Mouse (Mus musculus): ENCODE results near the gene Camta2. TPM values are rescaled to one million over a fixed set of nuclear protein-coding genes. Genes with fewer than 3 reads are reported as not detected.

Gene Camta2
- polyA plus RNA-seq, 1 experiment from 2014 or later = 13.9 TPM

DNA sequence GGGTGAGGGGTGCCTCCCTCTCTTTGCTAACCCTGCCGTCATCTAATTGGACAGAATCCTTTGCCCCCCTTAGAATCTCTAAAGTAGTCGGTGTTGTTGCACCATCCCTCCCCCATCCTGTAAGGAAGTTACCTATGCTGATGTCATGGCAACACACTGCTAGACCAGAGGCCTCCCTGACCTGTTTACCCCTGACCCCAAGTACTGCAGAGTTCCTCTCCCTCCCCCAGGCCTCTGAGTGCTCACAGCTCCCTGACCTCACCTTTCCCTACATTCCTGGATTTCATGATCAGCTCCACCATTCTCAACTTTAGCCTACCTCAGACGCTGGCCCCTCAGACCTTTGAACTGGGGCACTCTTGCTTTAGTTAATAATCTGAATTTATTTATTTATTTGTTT lies 18.2 kb upstream of the Camta2 start:
- Histone ChIP-seq H3K4me1 (peaks cover 18% of the 10 kb centered on the region), H3K27me3 (no peaks in the 10 kb centered on the region), H3K27ac (no peak overlapping the region), H3K4me2 (no peak overlapping the region), H3K36me3 (ENCODE audit: poor library complexity, severe bottlenecking) (peaks cover 79% of the 10 kb centered on the region), H3K9ac (no peak overlapping the region), H3K4me3 (no peak overlapping the region), H3K9me3 (replicated peaks) (no peaks in the 10 kb centered on the region)
- 85% methylated on average over 3 of the region's 3 CpGs for WGBS
- no peak for ATAC-seq

DNA sequence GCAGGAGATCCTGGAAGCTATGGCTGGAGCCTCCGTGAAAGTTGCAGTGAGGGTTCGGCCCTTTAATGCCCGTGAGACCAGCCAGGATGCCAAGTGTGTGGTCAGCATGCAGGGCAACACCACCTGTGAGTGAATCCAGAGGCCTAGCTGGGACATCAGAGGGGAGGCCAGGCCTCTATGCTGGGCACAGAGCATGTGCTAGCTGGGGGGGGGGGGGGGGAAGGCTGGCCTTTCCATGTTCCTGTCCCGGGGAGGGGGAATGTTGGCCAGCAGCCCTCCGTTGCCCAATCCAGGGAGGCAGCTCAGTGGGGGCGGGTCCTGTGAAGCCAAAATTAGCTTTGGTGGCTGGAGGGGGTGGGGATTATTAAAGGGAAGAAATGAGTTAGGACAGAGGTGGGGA lies 14.9 kb upstream of the Camta2 start:
- Histone ChIP-seq H3K27ac (no peak overlapping the region), H3K36me3 (ENCODE audit: poor library complexity, severe bottlenecking) (peaks cover 47% of the 10 kb centered on the region), H3K9me3 (replicated peaks) (no peaks in the 10 kb centered on the region), H3K27me3 (no peaks in the 10 kb centered on the region), H3K4me3 (no peak overlapping the region), H3K9ac (peak overlapping the region; percentile 52), H3K4me2 (peak overlapping the region; percentile 91; the same call in 1 of the 2 replicates), H3K4me1 (peaks cover 22% of the 10 kb centered on the region)
- ATAC-seq = no peak
- WGBS = 80% methylated on average over 6 of the region's 6 CpGs

DNA sequence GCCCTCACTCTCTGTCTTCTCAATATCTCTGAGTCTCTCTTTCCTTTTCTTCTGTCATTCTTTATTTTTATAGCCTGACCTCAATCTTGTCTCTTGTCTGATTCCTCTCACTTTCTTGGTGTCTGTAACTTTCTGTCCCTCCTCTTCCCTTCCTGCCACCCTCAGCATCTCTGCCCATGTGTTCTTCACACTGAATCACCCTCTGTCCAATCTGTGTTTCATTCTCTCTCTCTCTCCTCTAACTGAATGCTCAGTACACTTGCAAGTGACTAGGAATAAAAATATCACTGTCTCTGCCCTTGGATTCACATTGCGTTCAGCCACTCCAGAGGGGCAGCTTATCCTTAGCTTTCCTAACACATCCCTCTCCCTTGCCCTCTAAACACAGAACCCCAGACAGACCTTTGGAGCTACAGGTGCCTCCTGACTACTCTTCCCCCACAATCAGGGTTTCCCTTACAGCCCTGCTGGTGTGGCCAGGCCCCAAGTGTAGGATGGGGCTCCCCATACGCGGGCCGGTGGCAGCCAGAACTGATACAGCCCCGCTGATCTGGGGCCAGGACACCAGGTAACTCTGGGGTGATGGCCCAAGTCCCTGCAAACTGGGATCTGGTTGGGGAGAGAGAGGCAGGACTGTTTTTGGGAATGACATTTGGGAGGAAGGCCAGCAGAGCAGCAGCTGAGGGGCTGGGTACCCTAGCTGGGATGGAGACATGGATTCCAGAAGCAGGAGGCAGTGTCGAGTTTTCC lies 14.3 kb upstream of the Camta2 start:
- Histone ChIP-seq H3K27ac (no peak overlapping the region), H3K36me3 (ENCODE audit: poor library complexity, severe bottlenecking) (peaks cover 41% of the 10 kb centered on the region), H3K4me2 (peak overlapping the region; percentile 91), H3K4me3 (no peak overlapping the region), H3K27me3 (no peaks in the 10 kb centered on the region), H3K9ac (peak overlapping the region; percentile 52), H3K9me3 (replicated peaks) (no peaks in the 10 kb centered on the region), H3K4me1 (peaks cover 22% of the 10 kb centered on the region)
- 80% methylated on average over 6 of the region's 6 CpGs for WGBS
- ATAC-seq = no peak

DNA sequence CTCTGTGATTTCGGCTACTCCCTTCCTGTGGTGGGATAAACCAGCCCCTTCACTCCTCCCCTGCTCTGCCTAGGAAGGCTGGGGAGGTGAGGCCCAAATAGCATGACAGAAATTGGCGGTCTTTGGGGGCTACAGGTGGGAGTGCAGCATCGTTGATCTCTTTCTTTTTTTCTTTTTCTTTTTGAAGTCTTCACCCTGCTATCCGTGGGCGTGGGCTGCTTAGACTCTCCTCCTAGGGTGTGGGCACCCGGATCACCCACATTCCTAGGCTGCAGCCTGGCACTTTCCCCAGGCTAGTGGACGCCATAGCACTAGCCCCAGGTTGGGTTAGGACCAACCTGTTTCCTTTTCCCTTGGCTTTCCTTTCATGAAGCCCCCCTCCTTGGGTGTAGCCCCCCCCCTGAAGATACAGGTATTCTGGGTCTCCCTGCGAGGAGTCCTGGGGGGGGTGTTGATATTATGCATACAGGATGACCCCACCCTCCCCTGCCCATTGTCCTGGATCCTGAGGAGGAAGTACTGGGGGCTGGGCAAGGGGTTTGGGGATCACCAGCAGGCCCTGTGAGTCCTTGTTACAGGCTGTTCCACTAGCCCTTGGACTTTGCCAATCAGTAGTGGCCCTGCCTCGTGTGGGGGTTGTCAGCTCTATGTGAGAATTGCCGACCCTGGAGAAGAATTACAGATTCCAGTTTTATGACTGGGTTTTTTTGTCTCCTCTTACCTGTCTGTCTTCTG lies 13.5 kb upstream of the Camta2 start:
- H3K9me3 ChIP-seq (replicated peaks) = no peaks in the 10 kb centered on the region
- peak overlapping the region; percentile 93 for H3K4me3 ChIP-seq
- peak overlapping the region; percentile 90 for H3K9ac ChIP-seq
- H3K36me3 ChIP-seq (ENCODE audit: poor library complexity, severe bottlenecking) = peaks cover 33% of the 10 kb centered on the region
- H3K4me2 ChIP-seq = peak overlapping the region; percentile 91
- H3K4me1 ChIP-seq = peaks cover 22% of the 10 kb centered on the region
- ATAC-seq = no peak
- WGBS = 15% methylated on average over 10 of the region's 10 CpGs
- H3K27me3 ChIP-seq = no peaks in the 10 kb centered on the region
- H3K27ac ChIP-seq = no peak overlapping the region

DNA sequence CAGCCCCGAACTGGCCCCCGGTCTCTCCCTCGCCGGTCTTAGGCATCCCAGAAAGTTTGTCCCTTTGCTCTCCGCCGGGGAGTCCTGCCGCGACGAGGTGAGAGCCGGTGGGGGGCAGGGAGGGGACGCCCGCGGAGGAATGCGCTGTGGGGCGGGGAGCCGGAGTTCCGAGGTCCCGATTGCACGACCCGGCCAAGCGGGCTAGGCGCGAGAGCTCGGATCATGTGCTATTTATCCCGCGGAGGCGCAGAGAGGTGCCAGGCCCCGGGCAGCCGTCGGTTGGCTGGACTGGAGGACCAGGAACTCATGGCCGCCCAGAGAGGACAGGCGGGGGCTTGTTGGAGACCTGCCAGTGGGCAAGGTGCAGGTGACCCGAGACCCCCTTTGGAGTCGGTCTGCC lies 12.7 kb upstream of the Camta2 start:
- peaks cover 25% of the 10 kb centered on the region for H3K36me3 ChIP-seq (ENCODE audit: poor library complexity, severe bottlenecking)
- ATAC-seq = peak; percentile 19; the same call in 1 of the 2 replicates
- H3K9ac ChIP-seq = peak overlapping the region; percentile 90
- H3K27me3 ChIP-seq = no peaks in the 10 kb centered on the region
- H3K4me1 ChIP-seq = peaks cover 22% of the 10 kb centered on the region
- H3K4me2 ChIP-seq = peak overlapping the region; percentile 91
- no peaks in the 10 kb centered on the region for H3K9me3 ChIP-seq (replicated peaks)
- H3K4me3 ChIP-seq = peak overlapping the region; percentile 93
- H3K27ac ChIP-seq = peak overlapping the region; percentile 69
- WGBS = 1% methylated on average over 34 of the region's 34 CpGs

DNA sequence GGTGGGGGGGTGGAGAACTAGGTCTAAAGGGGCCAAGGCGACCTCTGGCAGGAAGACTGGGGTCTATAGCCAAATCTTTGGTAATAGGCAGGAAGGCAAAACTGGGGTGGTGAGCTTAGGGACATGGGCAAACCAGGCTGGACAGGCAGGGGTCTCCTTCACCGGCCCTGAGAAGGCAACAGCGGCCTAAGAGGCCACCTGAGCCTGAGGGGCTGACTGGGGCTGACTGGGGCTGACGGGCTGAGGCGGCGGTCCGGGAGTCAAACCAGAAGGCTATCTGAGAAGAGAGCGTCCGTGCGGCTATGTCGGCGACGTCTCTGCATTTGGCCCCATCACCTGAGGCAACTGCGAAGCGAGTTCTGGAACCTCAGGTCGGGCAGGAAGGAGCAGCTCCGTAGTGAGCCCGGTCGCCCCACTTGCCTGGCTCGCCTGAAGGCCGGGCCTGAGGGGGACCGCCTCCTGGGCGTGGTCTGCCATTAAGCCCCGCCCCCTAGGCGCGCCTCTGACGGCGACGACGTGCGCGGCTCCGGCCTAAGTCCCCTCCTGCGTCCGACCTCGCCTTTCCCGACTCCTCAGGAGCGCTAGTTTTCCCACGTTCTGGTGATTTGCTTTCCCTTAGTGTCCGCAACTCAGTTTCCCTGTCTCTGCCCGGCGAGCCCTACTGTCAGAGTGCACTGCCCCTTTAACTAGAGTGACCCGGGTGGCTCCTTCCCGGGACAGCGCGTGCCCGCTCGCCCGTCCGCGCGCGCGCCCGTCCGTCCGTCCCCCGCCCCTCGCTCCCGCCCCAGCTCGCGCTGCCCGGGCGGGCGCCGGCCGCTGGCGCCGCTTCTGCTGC lies 12.0 kb upstream of the Camta2 start, which contains the start of the genes Inca1 and Kif1c:
Gene Inca1, minus strand, starts transcription at position 434 of the 835 bp plus-strand sequence.
Gene Kif1c, plus strand, starts transcription at position 827 of the 835 bp plus-strand sequence.
- H3K4me3 ChIP-seq = peak within 1 kb of the TSS; percentile 93
- peak within 1 kb of the TSS; percentile 69 for H3K27ac ChIP-seq
- no peaks in the 10 kb centered on the region for H3K27me3 ChIP-seq
- H3K36me3 ChIP-seq (ENCODE audit: poor library complexity, severe bottlenecking) = peaks cover 19% of the 10 kb centered on the region
- H3K9ac ChIP-seq = peak within 1 kb of the TSS; percentile 90
- peaks cover 22% of the 10 kb centered on the region for H3K4me1 ChIP-seq
- 1% methylated on average over 67 of the region's 69 CpGs for WGBS
- H3K9me3 ChIP-seq (replicated peaks) = no peaks in the 10 kb centered on the region
- ATAC-seq = peak; percentile 97
- peak within 1 kb of the TSS; percentile 91 for H3K4me2 ChIP-seq

DNA sequence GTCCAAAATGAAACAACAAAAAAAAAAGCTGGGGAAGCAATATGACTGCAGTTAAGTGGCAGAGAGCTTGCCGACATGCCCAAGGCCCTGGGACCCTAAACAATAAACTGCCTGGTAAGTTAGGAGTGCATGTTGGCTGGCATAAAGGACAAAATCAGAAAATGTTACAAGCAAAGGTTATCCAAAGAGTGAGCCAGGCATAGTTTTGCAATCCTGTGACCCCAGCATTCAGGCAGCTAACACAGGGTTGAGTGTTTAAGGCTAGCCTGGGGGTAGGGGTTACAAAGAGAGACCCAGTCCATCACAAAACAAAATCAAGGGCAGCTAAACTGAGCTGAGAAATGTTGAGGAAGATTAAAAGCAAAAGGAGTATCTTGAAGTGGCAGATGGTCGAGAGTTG lies 11.1 kb upstream of the Camta2 start:
- Histone ChIP-seq H3K36me3 (ENCODE audit: poor library complexity, severe bottlenecking) (peaks cover 10% of the 10 kb centered on the region; the same call in 1 of the 2 replicates), H3K4me1 (peaks cover 22% of the 10 kb centered on the region), H3K4me3 (no peak overlapping the region), H3K27me3 (no peaks in the 10 kb centered on the region), H3K9me3 (replicated peaks) (no peaks in the 10 kb centered on the region), H3K9ac (no peak overlapping the region), H3K27ac (no peak overlapping the region), H3K4me2 (no peak overlapping the region)
- no peak for ATAC-seq
- 69% methylated on average over 2 of the region's 2 CpGs for WGBS

DNA sequence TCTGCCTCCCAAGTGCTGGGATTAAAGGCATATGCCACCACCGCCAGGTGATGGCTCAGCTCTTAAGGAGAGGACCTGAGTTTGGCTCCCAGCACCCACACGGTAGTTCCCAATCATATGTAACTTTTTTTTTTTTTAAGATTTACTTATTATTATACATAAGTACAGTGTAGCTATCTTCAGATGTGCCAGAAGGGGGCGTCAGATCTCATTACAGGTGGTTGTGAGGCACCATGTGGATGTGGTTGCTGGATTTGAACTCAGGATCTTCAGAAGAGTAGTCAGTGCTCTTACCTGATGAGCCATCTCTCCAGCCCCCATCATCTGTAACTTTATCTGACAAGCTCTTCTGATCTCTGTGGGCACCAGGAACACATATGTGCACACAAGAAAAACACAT lies 9.5 kb upstream of the Camta2 start:
- Histone ChIP-seq H3K36me3 (ENCODE audit: poor library complexity, severe bottlenecking) (no peaks in the 10 kb centered on the region), H3K4me3 (no peak overlapping the region), H3K27me3 (no peaks in the 10 kb centered on the region), H3K9me3 (replicated peaks) (no peaks in the 10 kb centered on the region), H3K9ac (no peak overlapping the region), H3K4me2 (no peak overlapping the region), H3K27ac (no peak overlapping the region), H3K4me1 (peaks cover 17% of the 10 kb centered on the region)
- no peak for ATAC-seq
- 74% methylated on average over 3 of the region's 3 CpGs for WGBS

DNA sequence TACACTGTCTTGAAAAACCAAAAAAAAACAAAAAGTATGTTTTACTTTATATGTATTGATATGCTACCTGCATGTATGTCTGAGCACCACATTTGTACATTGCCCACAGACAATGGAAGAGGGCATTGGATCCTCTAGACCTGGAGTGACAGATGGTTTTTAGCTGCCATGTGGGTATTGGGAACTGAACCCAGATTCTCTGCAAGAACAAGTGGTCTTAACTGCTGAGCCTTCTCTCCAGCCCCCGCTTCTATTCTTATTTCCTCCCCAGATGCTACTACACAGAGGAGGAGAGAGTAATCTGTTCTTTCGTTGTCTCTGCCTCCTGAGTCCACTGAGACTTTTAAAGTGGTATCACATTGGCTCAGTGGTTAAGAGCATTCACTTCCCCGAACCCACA lies 5.6 kb upstream of the Camta2 start:
- no peaks in the 10 kb centered on the region for H3K36me3 ChIP-seq (ENCODE audit: poor library complexity, severe bottlenecking)
- H3K4me2 ChIP-seq = no peak overlapping the region
- no peak overlapping the region for H3K9ac ChIP-seq
- no peaks in the 10 kb centered on the region for H3K9me3 ChIP-seq (replicated peaks)
- H3K27me3 ChIP-seq = no peaks in the 10 kb centered on the region
- peaks cover 5% of the 10 kb centered on the region for H3K4me1 ChIP-seq
- no peak for ATAC-seq
- no peak overlapping the region for H3K4me3 ChIP-seq
- H3K27ac ChIP-seq = no peak overlapping the region
- 69% methylated on average over 3 of the region's 3 CpGs for WGBS

DNA sequence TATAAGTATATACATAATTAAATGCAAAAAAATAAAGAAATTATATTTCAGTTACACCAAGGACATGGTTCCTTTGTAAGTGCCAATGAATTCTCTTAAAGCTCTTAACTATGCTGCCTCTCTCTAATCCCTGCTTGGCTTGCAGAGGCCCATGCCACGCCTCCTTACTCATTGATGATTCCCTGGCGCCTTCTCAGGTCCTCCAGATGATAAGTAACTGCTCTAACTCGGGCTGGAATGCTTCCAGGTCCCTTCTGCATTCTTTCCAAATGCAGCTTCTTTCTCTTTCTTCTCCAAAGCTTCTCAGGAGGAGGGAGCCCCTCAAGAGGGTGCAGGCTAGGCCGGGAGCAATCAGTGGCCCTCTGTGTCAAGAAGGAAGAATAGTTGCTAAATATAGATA lies 1.7 kb upstream of the Camta2 start:
- H3K36me3 ChIP-seq (ENCODE audit: poor library complexity, severe bottlenecking) = peaks cover 9% of the 10 kb centered on the region
- peaks cover 26% of the 10 kb centered on the region for H3K4me1 ChIP-seq
- 43% methylated on average over 4 of the region's 4 CpGs for WGBS
- no peak overlapping the region for H3K27ac ChIP-seq
- ATAC-seq = no peak
- H3K27me3 ChIP-seq = no peaks in the 10 kb centered on the region
- H3K9ac ChIP-seq = no peak overlapping the region
- H3K4me3 ChIP-seq = no peak overlapping the region
- no peaks in the 10 kb centered on the region for H3K9me3 ChIP-seq (replicated peaks)
- no peak overlapping the region for H3K4me2 ChIP-seq

DNA sequence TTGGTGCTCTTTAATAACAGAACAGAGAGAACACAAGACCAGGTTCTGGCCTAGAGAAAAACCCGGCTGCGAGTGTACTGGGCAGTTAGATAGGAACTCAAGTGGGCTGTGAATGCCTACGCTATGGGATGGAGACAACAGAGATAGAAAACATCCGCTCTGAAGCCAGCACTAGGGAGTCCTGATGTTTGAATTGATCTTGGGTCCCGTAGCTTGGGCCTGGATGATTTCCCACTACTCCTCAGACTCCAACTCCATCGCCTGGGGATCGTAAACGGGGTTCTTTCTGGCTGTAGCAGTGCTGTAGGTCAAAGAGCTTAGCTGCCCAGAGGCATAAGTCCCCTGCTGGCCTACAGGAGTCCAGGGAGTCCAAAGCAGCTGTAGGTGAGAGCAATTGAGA lies 467 bp upstream of the Camta2 start:
- peak overlapping the region; percentile 89 for H3K4me3 ChIP-seq
- peaks cover 18% of the 10 kb centered on the region for H3K36me3 ChIP-seq (ENCODE audit: poor library complexity, severe bottlenecking)
- peak overlapping the region; percentile 85 for H3K27ac ChIP-seq
- peak overlapping the region; percentile 85 for H3K4me2 ChIP-seq
- 20% methylated on average over 8 of the region's 8 CpGs for WGBS
- no peak for ATAC-seq
- H3K9me3 ChIP-seq (replicated peaks) = no peaks in the 10 kb centered on the region
- peaks cover 26% of the 10 kb centered on the region for H3K4me1 ChIP-seq
- no peaks in the 10 kb centered on the region for H3K27me3 ChIP-seq
- peak overlapping the region; percentile 91 for H3K9ac ChIP-seq
